Mouse (Mus musculus) frontal cortex, postnatal 10 days (tissue): ENCODE measurements around the gene Rps19bp1.

ENCODE experiments used
- DNase-seq, 2 experiments: peaks; one replicate each; pipeline ENCODE4 v3.0.0; 2022; ENCODE audit warnings: low spot score in 2 of 2, mixed read lengths in 1 of 2

Rps19bp1 gene

GRCm38 (mm10) chr15:80219705-80220657 is 44.1 kb downstream of the Rps19bp1 start:
- DNase-seq: no peak

- no peak for DNase-seq
Measured at GRCm38 (mm10) chr15:80219211-80219610, 44.9 kb downstream of the Rps19bp1 start.

GRCm38 (mm10) chr15:80217476-80217875 is 46.6 kb downstream of the Rps19bp1 start:
- no peak for DNase-seq

GRCm38 (mm10) chr15:80216480-80216820 is 47.7 kb downstream of the Rps19bp1 start:
- DNase-seq: no peak

- DNase-seq: no peak
Measured at GRCm38 (mm10) chr15:80215716-80216479, 48.2 kb downstream of the Rps19bp1 start.

GRCm38 (mm10) chr15:80213688-80214087 is 50.4 kb downstream of the Rps19bp1 start:
- no peak for DNase-seq
